Comparison of ENCODE assay signal across 20 mouse cellular contexts in genomic region chr10:120720981-120721380, GRCm38 (mm10).
DNase-seq lines count a peak whose midpoint lies in the region; ATAC-seq and TF ChIP-seq lines count a peak whose summit lies in the region.
"Had no signal": no experiment of that assay in that cellular context is flagged by ENCODE, and none has a peak within 500 bp of the region (broad histone marks: within the 10 kb centered on the region; RNA-seq: fewer than 3 reads in every experiment).

No protein-coding gene starts in this region.

- H3K9ac ChIP-seq in kidney, postnatal 0 days (ENCODE audit: low read depth, low read length), result no peak overlapping the region
- H3K9ac ChIP-seq in neural tube, embryonic 12.5 days, result no peak overlapping the region
- H3K9ac ChIP-seq in hindbrain, embryonic 16.5 days (ENCODE audit: low read depth, low read length), result no peak overlapping the region
- H3K9ac ChIP-seq: liver, embryonic 14.5 days had no signal

- H3K4me1 ChIP-seq in kidney, postnatal 0 days (replicated peaks; ENCODE audit: insufficient read depth, low read length), result peaks cover 14% of the 10 kb centered on the region
- peaks cover 67% of the 10 kb centered on the region for H3K4me1 ChIP-seq in embryonic facial prominence, embryonic 10.5 days
- peaks cover 18% of the 10 kb centered on the region for H3K4me1 ChIP-seq in neural tube, embryonic 12.5 days
- peaks cover 7% of the 10 kb centered on the region for H3K4me1 ChIP-seq in hindbrain, embryonic 16.5 days (ENCODE audit: control insufficient read depth, insufficient read depth, low read depth, low read length)

- WGBS in kidney, postnatal 0 days, result 29% methylated on average over 3 of the region's 3 CpGs
- WGBS in embryonic facial prominence, embryonic 10.5 days, result 21% methylated on average over 3 of the region's 3 CpGs
- 8% methylated on average over 3 of the region's 3 CpGs for WGBS in neural tube, embryonic 12.5 days
- WGBS in hindbrain, embryonic 16.5 days, result 29% methylated on average over 3 of the region's 3 CpGs

- no peaks in the 10 kb centered on the region for H3K36me3 ChIP-seq in kidney, postnatal 0 days (ENCODE audit: insufficient read depth, low read length)
- H3K36me3 ChIP-seq in embryonic facial prominence, embryonic 10.5 days (replicated peaks), result no peaks in the 10 kb centered on the region
- no peaks in the 10 kb centered on the region for H3K36me3 ChIP-seq in neural tube, embryonic 12.5 days
- no peaks in the 10 kb centered on the region for H3K36me3 ChIP-seq in hindbrain, embryonic 16.5 days (ENCODE audit: control insufficient read depth, insufficient read depth, low read length)
- H3K36me3 ChIP-seq: hindbrain, embryonic 15.5 days had no signal

- H3K4me2 ChIP-seq in kidney, postnatal 0 days (ENCODE audit: low read length), result no peak overlapping the region
- no peak overlapping the region for H3K4me2 ChIP-seq in neural tube, embryonic 12.5 days (replicated peaks)
- H3K4me2 ChIP-seq in hindbrain, embryonic 16.5 days (ENCODE audit: low read length), result no peak overlapping the region

- H3K27me3 ChIP-seq in kidney, postnatal 0 days (ENCODE audit: insufficient read depth, low read length), result no peaks in the 10 kb centered on the region
- H3K27me3 ChIP-seq in embryonic facial prominence, embryonic 10.5 days (replicated peaks; ENCODE audit: low read depth, poor library complexity, severe bottlenecking), result peaks cover 27% of the 10 kb centered on the region
- H3K27me3 ChIP-seq in neural tube, embryonic 12.5 days (replicated peaks), result peaks cover 16% of the 10 kb centered on the region
- H3K27me3 ChIP-seq in hindbrain, embryonic 16.5 days (replicated peaks; ENCODE audit: control insufficient read depth, insufficient read depth, low read length), result peaks cover 10% of the 10 kb centered on the region
- H3K27me3 ChIP-seq: Patski had no signal

- DNase-seq in kidney, postnatal 0 days (ENCODE audit: low spot score), result peak; percentile 52
- DNase-seq in kidney, postnatal 10 days, result no peak
- DNase-seq in embryonic facial prominence, embryonic 10.5 days (ENCODE audit: low spot score), result no peak
- DNase-seq in hindlimb bud, embryonic 11.5 days (ENCODE audit: extremely low spot score, low read depth, low spot score), result peak; percentile 96
- DNase-seq in testis, postnatal 14 days (ENCODE audit: low spot score), result no peak
- DNase-seq: adrenal gland, postnatal 25 days; cerebellum, adult 18-20 months; gastrocnemius, postnatal 25 days; heart, postnatal 14 days; kidney, adult 11 months; lung, postnatal 10 days; right cerebral cortex, adult 18-20 months; thymus, adult 2 months had no signal

- H3K9me3 ChIP-seq in kidney, postnatal 0 days (replicated peaks; ENCODE audit: low read length), result no peaks in the 10 kb centered on the region
- H3K9me3 ChIP-seq in embryonic facial prominence, embryonic 10.5 days, result no peaks in the 10 kb centered on the region
- H3K9me3 ChIP-seq in neural tube, embryonic 12.5 days, result no peaks in the 10 kb centered on the region
- no peaks in the 10 kb centered on the region for H3K9me3 ChIP-seq in hindbrain, embryonic 16.5 days (ENCODE audit: control insufficient read depth, low read length)
- H3K9me3 ChIP-seq: hindbrain, embryonic 15.5 days had no signal

- no peak for TF ChIP-seq CTCF in kidney, postnatal 0 days (IDR thresholded peaks at IDR 0.05; ENCODE audit: low read depth)

- no peak overlapping the region for H3K4me3 ChIP-seq in kidney, postnatal 0 days (replicated peaks; ENCODE audit: low read depth, low read length)
- no peak overlapping the region for H3K4me3 ChIP-seq in embryonic facial prominence, embryonic 10.5 days
- no peak overlapping the region for H3K4me3 ChIP-seq in neural tube, embryonic 12.5 days
- H3K4me3 ChIP-seq in hindbrain, embryonic 16.5 days (ENCODE audit: low read length), result no peak overlapping the region
- H3K4me3 ChIP-seq: myocyte had no signal

- ATAC-seq in kidney, postnatal 0 days (replicated peaks; ENCODE audit: low FRiP score, low read depth), result no peak
- ATAC-seq in neural tube, embryonic 12.5 days (ENCODE audit: low FRiP score, low read depth), result 0 out of 2 replicates have a peak, but pooled peaks have one; percentile 21
- ATAC-seq in hindbrain, embryonic 16.5 days, result no peak
- ATAC-seq: activated CD4-positive, CD25-positive, alpha-beta regulatory T cell, adult 4 months; Patski had no signal

- no peak overlapping the region for H3K27ac ChIP-seq in kidney, postnatal 0 days
- H3K27ac ChIP-seq in embryonic facial prominence, embryonic 10.5 days (replicated peaks), result peak overlapping the region; percentile 57
- H3K27ac ChIP-seq in neural tube, embryonic 12.5 days, result no peak overlapping the region
- H3K27ac ChIP-seq in hindbrain, embryonic 16.5 days (ENCODE audit: low read depth, low read length), result no peak overlapping the region
- H3K27ac ChIP-seq: hindbrain, embryonic 15.5 days; liver, embryonic 14.5 days had no signal

Comparison
In these comparisons a context has a peak if more than half of its experiments do, and no peak if none do; other contexts are left out.
1. DNase-seq: peak in kidney, postnatal 0 days (single experiment) and hindlimb bud, embryonic 11.5 days (single experiment); none in kidney, postnatal 10 days (single experiment), embryonic facial prominence, embryonic 10.5 days (single experiment) and testis, postnatal 14 days (single experiment).